Mouse (Mus musculus): ENCODE data around the gene Gm10096.
"Not testable (repeated sequence)": the region's sequence is repeated elsewhere in the genome, so short reads cannot be mapped to it uniquely, and the experiment has no call there.

Gm10096 gene

DNA sequence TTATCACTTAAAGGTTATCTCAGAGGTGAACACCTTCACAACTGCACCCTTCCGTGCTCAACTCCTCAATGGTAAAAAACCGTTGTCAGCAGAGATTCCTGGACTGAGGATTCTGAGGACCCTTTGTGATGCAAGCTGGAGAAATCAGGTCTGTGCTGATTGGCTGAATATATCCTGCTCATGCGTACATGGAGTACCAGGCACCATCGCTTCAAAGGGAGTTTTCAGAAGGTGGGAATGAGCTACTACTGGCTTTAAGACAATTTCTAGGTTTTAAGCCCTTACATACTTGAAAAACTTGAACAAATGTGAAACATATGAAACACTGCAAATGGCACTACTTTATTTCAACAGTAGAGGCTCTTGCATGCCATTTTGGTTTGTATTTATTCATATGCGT lies at the start of gene Gm10096:
Gene Gm10096 (minus strand): TSS at position 101 of the 400 bp plus-strand sequence.
- not testable (repeated sequence) for DNase-seq
